Mouse (Mus musculus) stomach, postnatal 0 days (tissue): Measurements from ENCODE around the gene Gm21970.

Source experiments
- CTCF ChIP-seq: IDR thresholded peaks from 2 replicates; pipeline ENCODE4 v1.5.1; 2016; ENCODE audit warnings: antibody characterized with exemption, low read depth, mild to moderate bottlenecking, moderate library complexity
- EP300 ChIP-seq: optimal IDR thresholded peaks from 2 replicates; pipeline ENCODE3; 2016; ENCODE audit warnings: antibody characterized with exemption

DNA sequence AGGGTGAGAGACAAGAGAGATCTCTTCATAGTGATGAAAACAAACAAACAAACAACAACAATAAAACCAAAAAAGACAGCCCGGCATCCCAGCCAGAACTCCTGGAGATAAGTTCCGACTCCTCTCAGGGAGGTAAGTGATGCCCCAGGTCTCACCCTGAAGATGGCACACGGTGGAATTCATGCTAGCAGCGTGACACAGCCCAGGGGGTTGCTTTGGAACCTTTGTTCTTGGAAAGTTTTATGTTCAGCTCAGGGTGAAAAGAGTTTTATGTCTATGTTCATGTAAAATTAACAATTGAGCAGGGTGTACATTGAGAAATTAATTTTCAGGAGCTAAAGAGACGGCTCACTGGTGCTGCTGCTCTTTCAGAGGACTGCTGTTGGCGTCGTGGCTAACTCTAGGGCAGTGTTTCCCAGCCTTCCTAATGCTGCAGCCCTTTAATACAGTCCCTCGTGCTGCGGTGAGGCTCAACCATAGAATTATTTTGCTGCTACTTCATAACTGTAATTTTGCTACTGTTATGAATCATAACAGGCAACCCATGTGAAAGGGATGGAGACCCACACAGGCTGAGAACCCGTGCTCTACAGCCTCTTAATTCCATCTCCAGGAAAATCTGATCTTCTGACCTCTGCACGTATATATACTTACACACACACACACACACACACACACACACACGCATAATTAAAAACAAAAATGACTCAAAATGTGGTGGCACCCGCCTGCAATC, 74.2 kb downstream of the Gm21970 start:
- no peak for TF ChIP-seq CTCF
- no peak for TF ChIP-seq EP300
